Mouse (Mus musculus) G1E (cell line): ENCODE results near the gene A730009L09Rik.

Experiments
- CTCF ChIP-seq: IDR thresholded peaks from 2 replicates; pipeline ENCODE4 v1.5.1; 2012; ENCODE audit warnings: low read depth, low read length, inconsistent platforms, mixed read lengths
- GATA1 ChIP-seq: IDR thresholded peaks from 2 replicates; pipeline ENCODE4 v1.6.1; 2012; ENCODE audit warnings: borderline replicate concordance, low read length, inconsistent platforms, mixed read lengths

DNA sequence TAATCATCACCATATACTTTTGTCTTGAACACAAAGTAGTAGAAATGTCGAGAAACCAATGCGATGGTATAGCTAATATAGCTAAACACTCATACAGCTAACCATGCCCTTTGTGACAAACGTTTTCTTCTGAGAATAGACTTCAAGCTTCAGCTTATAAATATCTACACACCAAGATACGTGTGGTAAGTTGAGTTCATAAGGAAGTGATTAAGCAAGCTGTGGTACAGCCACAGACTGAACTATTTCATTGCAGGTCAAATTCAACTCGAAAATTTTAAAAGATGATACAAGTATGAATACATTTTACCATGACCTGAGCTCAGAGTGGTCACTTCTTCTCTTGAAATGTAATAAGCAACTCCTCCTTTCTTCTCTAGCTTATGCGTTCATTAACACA lies 37.0 kb upstream of the A730009L09Rik start:
- no peak for TF ChIP-seq CTCF
- no peak for TF ChIP-seq GATA1
